Mouse (Mus musculus): Measurements from ENCODE around the gene Fam198a. TPM values are rescaled to one million over a fixed set of nuclear protein-coding genes. Genes with fewer than 3 reads are reported as not detected.

The Fam198a gene
- polyA plus RNA-seq (2015; fragmentation: Nextera tagmentation; extraction: Ambion mirVana) = 0.90 and 1.0 TPM in 2 replicates

- H3K4me2 ChIP-seq (replicated peaks; ENCODE audit: low read depth) = peak within 1 kb of the TSS; percentile 64
- H3K27ac ChIP-seq (ENCODE audit: low read depth, low read length) = no peak within 1 kb of the TSS; the same call in 1 of the 2 replicates
- TF ChIP-seq CTCF (IDR thresholded peaks at IDR 0.05; ENCODE audit: low read depth) = no peak
- no peaks in the 10 kb centered on the region for H3K9me3 ChIP-seq (ENCODE audit: control insufficient read depth)
- 5% methylated on average over 14 of the region's 14 CpGs for WGBS
- H3K36me3 ChIP-seq (ENCODE audit: control insufficient read depth, insufficient read depth) = no peaks in the 10 kb centered on the region
- peak within 1 kb of the TSS; percentile 32 for H3K4me3 ChIP-seq (ENCODE audit: low read depth, low read length)
- peaks cover 5% of the 10 kb centered on the region; the same call in 1 of the 2 replicates for H3K4me1 ChIP-seq (replicated peaks; ENCODE audit: control insufficient read depth, insufficient read depth, low read length)
- ATAC-seq = peak; percentile 84
- no peaks in the 10 kb centered on the region for H3K27me3 ChIP-seq (replicated peaks; ENCODE audit: control insufficient read depth, insufficient read depth, low read length)
- 0 out of 2 replicates have a peak within 1 kb of the TSS, but pooled peaks have one; percentile 18 for H3K9ac ChIP-seq (ENCODE audit: low read depth, low read length)
Measured at GRCm38 (mm10) chr9:121950418-121951113, at the start of gene Fam198a. Gene Fam198a (plus strand): TSS chr9:121950988.

GRCm38 (mm10) chr9:121901710-121902700 is 48.8 kb upstream of the Fam198a start:
- no peak for ATAC-seq
- Histone ChIP-seq H3K4me3 (ENCODE audit: low read depth, low read length) (no peak overlapping the region), H3K9ac (ENCODE audit: low read depth, low read length) (no peak overlapping the region), H3K36me3 (ENCODE audit: control insufficient read depth, insufficient read depth) (no peaks in the 10 kb centered on the region), H3K4me2 (replicated peaks; ENCODE audit: low read depth) (no peak overlapping the region), H3K9me3 (ENCODE audit: control insufficient read depth) (no peaks in the 10 kb centered on the region), H3K27ac (ENCODE audit: low read depth, low read length) (no peak overlapping the region), H3K27me3 (replicated peaks; ENCODE audit: control insufficient read depth, insufficient read depth, low read length) (no peaks in the 10 kb centered on the region), H3K4me1 (replicated peaks; ENCODE audit: control insufficient read depth, insufficient read depth, low read length) (no peaks in the 10 kb centered on the region)
- WGBS = 77% methylated on average over 5 of the region's 5 CpGs
- no peak for TF ChIP-seq CTCF (IDR thresholded peaks at IDR 0.05; ENCODE audit: low read depth)

GRCm38 (mm10) chr9:121903476-121904305 is 47.1 kb upstream of the Fam198a start:
- H3K9me3 ChIP-seq (ENCODE audit: control insufficient read depth) = no peaks in the 10 kb centered on the region
- no peaks in the 10 kb centered on the region for H3K36me3 ChIP-seq (ENCODE audit: control insufficient read depth, insufficient read depth)
- 64% methylated on average over 8 of the region's 8 CpGs for WGBS
- H3K27me3 ChIP-seq (replicated peaks; ENCODE audit: control insufficient read depth, insufficient read depth, low read length) = no peaks in the 10 kb centered on the region
- H3K4me1 ChIP-seq (replicated peaks; ENCODE audit: control insufficient read depth, insufficient read depth, low read length) = no peaks in the 10 kb centered on the region
- no peak for TF ChIP-seq CTCF (IDR thresholded peaks at IDR 0.05; ENCODE audit: low read depth)
- ATAC-seq = no peak
- no peak overlapping the region for H3K4me3 ChIP-seq (ENCODE audit: low read depth, low read length)
- no peak overlapping the region for H3K9ac ChIP-seq (ENCODE audit: low read depth, low read length)
- H3K27ac ChIP-seq (ENCODE audit: low read depth, low read length) = no peak overlapping the region
- H3K4me2 ChIP-seq (replicated peaks; ENCODE audit: low read depth) = no peak overlapping the region

GRCm38 (mm10) chr9:121904319-121904718 is 46.5 kb upstream of the Fam198a start:
- Histone ChIP-seq H3K4me1 (replicated peaks; ENCODE audit: control insufficient read depth, insufficient read depth, low read length) (no peaks in the 10 kb centered on the region), H3K9ac (ENCODE audit: low read depth, low read length) (no peak overlapping the region), H3K4me2 (replicated peaks; ENCODE audit: low read depth) (no peak overlapping the region), H3K9me3 (ENCODE audit: control insufficient read depth) (no peaks in the 10 kb centered on the region), H3K36me3 (ENCODE audit: control insufficient read depth, insufficient read depth) (no peaks in the 10 kb centered on the region), H3K27ac (ENCODE audit: low read depth, low read length) (no peak overlapping the region), H3K4me3 (ENCODE audit: low read depth, low read length) (no peak overlapping the region), H3K27me3 (replicated peaks; ENCODE audit: control insufficient read depth, insufficient read depth, low read length) (no peaks in the 10 kb centered on the region)
- ATAC-seq = no peak
- no peak for TF ChIP-seq CTCF (IDR thresholded peaks at IDR 0.05; ENCODE audit: low read depth)
- 77% methylated on average over 4 of the region's 4 CpGs for WGBS

- H3K4me1 ChIP-seq (replicated peaks; ENCODE audit: control insufficient read depth, insufficient read depth, low read length) = no peaks in the 10 kb centered on the region
- no peak for ATAC-seq
- no peak overlapping the region for H3K4me3 ChIP-seq (ENCODE audit: low read depth, low read length)
- no peak overlapping the region for H3K27ac ChIP-seq (ENCODE audit: low read depth, low read length)
- TF ChIP-seq CTCF (IDR thresholded peaks at IDR 0.05; ENCODE audit: low read depth) = no peak
- no peak overlapping the region for H3K9ac ChIP-seq (ENCODE audit: low read depth, low read length)
- no peak overlapping the region for H3K4me2 ChIP-seq (replicated peaks; ENCODE audit: low read depth)
- no peaks in the 10 kb centered on the region for H3K36me3 ChIP-seq (ENCODE audit: control insufficient read depth, insufficient read depth)
- WGBS = 84% methylated on average over 7 of the region's 7 CpGs
- H3K9me3 ChIP-seq (ENCODE audit: control insufficient read depth) = no peaks in the 10 kb centered on the region
- H3K27me3 ChIP-seq (replicated peaks; ENCODE audit: control insufficient read depth, insufficient read depth, low read length) = no peaks in the 10 kb centered on the region
Measured at GRCm38 (mm10) chr9:121904946-121905345, 45.8 kb upstream of the Fam198a start.
